Mouse (Mus musculus) megakaryocyte-erythroid progenitor cell, adult 5-6 weeks (primary cell): ENCODE measurements around the gene Rasa3. TPM values are rescaled to one million over a fixed set of nuclear protein-coding genes. Genes with fewer than 3 reads are reported as not detected.

ENCODE experiments used
- ATAC-seq: replicated peaks from 2 replicates; pipeline ENCODE4 v1.8.0; 2016; ENCODE audit warnings: mild to moderate bottlenecking, inconsistent platforms; ENCODE audit not compliant: severe bottlenecking, poor library complexity, low FRiP score, low TSS enrichment
- total RNA-seq, 2 experiments: library from RNA; stranded (forward) in 1 of 2; stranded (reverse) in 1 of 2; fragments of 200-1000, 215-1000 nt in 1 of 2; fragments of >200 nt in 1 of 2; fragmentation: Nextera tagmentation in 1 of 2; gene quantifications; 2 replicates each; pipeline ENCODE4 v1.2.3; 2014 to 2017

Gene Rasa3
- total RNA-seq (2014; fragmentation: Nextera tagmentation), result 34.4 and 36.2 TPM in 2 replicates
- total RNA-seq (2017), result 25.9 and 43.0 TPM in 2 replicates

DNA sequence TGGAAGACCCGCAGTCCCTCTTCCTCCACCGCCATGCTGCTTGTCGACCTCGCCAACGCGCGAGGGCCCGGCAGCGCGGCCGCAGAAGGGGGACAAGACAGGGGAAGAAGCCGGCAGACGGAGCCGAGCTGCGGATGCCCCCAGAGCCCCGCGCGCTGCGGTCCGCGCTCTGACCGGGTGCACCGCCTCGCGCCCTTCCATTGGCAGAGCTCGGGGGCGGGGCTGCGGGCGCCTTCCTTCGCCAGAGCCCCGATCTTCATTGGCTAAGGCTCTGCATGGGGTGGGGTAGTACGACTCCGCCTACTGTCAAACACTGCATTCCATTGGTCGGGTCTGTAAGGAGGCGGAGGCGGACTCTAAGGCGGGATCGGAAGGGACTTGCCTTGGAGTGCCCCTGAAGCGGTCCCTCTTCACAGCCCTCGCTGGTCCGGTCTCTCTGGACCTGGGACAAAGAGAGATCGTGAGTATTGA lies at the start of gene Rasa3:
Gene Rasa3 (minus strand): TSS at position 191 of the 471 bp plus-strand sequence.
- ATAC-seq, result peak; percentile 90

DNA sequence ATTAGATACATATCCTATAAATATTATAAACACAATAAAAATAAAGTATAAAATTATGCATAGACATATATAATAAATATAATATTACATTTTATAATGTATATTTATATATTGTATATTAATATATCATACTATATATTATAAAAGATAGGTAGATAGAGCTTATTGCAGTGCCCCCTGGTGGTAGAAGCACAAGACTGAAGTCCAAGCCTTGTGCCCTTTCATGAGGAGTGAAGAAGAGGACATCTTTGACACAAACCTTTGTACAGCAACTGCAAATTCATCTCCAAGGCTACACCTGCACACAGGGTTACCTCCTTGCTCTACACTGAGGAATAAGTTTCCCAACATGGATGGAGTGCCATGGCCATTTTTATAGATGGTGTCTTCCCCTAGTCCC lies 48.3 kb upstream of the Rasa3 start:
- no peak for ATAC-seq

DNA sequence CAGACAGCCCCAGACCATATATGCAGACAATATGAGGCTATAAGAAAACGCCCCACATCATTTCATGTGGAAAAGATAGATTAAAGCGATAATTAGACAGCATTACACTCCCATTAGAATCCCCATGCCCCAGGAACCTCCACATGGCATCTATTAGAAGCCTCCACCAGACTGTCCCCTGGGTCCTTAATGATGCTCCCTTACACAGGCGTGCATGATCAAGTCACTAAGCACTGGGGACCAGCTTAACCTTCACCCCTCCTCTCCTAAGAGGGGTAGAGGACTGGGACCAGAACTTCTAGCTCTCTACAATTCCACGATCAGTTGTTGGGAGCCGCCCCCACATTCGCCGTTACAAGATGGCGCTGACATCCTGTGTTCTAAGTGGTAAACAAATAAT lies 41.6 kb upstream of the Rasa3 start:
- ATAC-seq, result no peak

DNA sequence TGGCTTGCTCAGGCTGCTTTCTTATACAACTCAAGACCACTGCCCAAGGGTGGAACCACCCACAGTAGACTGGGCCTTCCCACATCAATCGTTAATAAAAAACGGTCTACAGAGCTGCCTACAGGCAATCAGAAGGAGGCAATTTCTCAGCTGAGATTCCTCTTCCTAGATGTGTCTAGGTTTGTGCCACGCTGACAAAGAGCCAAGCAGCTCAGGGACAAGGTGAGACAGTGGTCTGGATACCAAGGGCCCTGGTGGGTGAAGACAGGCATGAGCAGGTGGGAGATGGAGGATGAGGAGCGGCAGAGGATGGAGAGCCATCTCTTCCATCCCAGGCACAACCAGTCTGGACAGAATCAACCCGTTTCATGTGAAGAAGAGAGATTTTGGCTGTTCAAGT lies 31.1 kb upstream of the Rasa3 start:
- ATAC-seq, result no peak

DNA sequence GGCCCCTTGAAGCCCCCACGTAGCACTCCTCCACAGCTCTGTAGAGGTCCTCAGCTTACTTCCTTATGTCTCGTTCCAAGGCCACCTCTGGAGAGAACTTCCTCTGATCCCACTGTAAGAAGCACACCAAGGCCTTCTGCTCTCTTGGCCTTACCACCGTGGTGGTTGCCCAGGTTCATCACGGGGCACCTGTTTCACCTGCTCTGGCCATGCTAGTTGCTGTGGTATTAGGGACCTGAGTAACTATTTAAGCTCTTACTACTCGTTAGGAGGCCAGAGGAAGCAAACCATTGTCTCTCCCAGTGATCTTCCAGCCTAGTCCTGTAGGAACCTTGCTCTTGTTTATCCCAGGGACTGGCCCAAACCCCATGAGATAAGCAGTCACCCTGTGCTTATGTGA lies 29.5 kb upstream of the Rasa3 start:
- no peak for ATAC-seq

DNA sequence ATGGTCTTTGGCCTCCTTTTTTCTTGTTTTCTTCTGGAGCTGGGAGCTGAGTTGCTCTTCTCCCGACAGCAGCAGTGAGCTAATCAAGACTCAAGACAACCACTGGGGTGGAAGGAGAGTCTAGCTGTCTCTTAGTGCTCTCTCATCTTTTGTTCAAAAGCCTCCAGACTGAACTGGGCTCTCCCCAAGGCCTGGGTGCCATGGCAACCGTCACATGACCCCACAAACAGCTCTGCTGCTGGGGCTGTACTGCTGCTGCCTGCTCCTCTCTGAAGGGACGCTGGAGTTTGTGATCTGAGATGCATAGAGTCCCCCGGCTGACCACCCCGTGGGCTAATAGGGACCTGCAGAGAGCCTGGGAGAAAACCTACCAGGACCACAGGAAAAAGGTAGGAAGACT lies 28.3 kb upstream of the Rasa3 start, which contains the start of gene Cfap97d2:
Gene Cfap97d2 (plus strand): TSS at position 222 of the 400 bp plus-strand sequence.
- 0 out of 2 replicates have a peak, but pooled peaks have one; percentile 37 for ATAC-seq

DNA sequence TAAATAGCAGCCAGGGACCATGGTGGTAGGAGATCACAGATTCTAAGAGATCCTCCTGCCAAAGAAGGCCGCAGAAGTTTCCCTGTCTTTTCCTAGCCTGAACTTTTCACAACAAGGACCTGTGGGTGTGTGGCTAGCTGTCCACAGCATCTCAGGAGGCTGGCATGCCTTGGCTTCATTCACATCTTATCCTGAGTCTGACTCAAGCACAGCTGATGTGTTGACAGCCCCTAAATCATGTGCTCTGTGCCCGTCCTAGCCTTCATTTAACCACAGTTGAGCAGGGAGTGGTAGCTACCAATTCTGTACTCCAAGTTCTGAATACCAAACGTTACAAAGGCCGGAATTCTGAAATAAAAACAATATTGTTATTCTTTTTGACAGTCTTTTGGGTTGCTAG lies 26.9 kb upstream of the Rasa3 start:
- no peak for ATAC-seq

DNA sequence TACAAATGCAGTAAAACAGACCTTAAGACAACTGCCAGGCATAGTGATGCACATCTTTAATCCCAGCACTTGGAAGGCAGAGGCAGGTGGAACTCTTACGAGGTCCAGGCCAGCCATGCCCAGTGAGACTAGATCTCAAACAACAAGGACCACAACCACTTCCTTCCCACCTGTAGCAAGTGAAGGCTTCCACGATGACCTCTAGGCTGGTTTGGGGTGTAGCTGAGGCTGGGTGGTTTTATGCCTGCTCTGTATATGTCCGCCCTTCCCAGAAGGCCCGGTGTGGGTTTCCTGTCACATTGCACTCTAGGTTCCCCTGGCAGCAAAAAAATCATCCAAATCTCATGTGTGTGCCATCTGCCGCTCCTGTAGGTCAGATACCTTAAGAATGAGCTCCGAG lies 26.4 kb upstream of the Rasa3 start:
- no peak for ATAC-seq

DNA sequence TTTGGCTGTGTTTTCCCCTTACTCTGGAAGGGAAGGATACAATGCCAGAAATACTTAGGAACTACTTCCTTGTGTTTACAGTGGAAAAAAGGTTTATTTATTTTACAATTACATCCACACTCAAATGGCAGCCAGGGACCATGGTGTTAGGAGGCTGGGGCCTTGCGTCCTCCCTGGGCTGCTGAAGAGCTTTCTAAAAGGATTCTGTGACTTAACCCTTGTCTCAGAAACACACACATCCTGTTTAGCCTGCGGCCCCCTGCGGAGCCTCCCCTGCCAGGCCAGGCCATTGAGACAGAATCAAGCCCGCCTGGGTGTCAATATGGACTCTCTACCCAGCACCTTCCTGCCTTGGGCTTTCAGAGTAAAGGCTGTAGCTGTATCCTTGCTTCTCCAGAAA lies 25.4 kb upstream of the Rasa3 start:
- ATAC-seq, result no peak

DNA sequence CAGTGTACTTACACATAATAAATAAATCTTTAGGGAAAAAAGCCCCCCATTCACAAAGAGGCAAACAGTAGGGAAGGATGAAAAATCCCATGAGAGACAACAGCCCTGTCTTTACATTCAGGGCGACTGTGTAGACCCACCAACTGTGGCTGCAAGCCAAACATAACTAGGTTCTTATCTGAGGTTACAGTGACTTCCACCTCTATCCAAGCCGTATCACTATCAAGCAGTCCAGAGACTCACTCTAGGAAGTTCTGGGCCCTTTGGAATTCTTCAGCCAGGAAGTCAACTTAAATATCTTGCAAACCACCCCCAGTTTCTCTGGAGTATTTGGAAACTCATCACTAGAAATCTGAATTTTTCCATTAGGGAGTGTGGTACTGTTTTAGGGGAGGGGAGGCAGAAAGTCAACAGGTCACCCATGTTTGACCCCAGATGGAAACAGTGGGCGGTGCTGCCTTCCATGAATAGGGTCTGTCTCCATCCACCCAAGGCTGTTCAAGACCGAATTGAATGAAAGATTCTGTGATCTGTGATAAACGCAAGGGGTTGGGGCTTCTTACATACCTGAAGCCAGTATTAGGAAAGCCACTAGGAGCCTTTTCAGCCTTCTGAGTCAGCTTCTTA lies 22.0 kb upstream of the Rasa3 start:
- peak; percentile 67 for ATAC-seq

DNA sequence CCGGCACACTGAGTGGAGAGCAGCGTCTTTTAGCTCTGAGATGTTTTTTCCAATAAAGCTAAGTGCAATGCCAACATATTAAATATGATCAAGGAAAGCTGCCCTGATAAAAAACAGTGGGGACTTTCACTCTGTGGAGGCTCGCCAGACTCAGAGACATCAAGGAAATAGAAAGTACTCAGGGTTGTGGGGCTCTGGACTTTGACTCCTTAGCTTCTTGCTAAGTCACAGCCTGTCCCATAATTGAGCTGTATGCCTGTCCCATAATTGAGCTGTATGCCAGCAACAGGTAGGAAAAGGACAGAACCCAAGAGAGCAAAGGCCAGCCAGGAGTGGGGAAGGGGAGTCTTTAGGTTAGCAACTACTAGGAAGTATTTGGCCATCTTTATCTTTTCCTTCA lies 20.9 kb upstream of the Rasa3 start:
- no peak for ATAC-seq

DNA sequence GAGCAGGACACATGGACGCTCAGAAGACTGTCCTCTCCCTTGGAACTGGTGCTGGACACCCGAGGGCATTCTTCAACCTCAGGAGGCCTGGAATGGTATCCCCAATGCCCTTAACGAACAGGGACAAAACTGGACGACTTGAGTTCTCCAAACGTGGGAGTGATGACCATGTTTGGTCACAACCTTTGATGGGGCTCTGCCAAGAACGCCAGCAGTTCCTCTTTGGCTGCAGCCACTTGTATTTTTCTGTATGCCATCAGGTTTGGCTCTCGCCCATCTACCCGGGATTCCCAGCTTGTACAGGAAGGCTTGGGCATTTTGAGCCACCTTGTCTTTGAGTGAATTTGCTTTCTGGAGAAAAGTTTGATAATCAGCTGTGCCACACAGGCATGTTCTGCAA lies 20.3 kb upstream of the Rasa3 start:
- ATAC-seq, result no peak

DNA sequence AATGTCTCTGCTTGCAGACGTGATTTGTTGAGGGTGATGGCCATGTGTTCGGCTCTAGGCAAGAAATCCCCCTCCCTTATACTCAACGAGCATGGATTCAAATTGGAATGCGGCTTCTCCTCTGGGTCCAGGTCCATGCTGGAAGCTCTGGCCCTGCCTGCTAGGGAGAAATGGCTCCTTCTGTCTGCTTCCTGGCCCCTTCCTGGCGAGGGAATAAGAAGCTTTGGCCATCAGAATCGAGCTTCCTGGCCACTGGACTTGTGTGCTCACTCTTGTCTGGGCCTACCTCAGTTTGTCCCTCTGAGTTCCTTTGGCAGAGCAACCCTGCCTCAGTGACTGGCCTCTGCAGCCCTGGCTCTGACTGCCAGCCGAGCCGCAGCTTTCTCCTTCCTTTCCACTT lies 19.8 kb upstream of the Rasa3 start:
- no peak for ATAC-seq

DNA sequence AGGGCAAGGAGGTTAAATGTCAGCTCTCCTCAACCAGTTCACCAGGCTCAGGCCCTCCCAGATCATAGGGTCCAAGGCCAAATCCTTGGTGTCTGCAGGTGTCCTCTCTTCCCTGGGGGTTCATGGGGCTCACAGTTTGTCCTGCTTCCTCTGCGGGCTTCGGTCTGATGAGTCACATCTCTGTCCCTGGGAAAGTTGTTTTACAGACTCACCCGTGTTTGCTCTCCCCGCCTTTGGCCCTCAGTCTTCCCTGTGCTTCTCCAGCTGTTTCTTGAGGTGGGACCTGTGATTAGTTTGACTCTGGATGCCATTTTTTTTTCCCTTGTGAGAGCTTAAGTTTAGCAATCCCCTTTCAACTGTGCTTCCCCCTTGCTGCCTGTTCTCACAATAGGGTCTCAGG lies 18.8 kb upstream of the Rasa3 start:
- ATAC-seq, result no peak

DNA sequence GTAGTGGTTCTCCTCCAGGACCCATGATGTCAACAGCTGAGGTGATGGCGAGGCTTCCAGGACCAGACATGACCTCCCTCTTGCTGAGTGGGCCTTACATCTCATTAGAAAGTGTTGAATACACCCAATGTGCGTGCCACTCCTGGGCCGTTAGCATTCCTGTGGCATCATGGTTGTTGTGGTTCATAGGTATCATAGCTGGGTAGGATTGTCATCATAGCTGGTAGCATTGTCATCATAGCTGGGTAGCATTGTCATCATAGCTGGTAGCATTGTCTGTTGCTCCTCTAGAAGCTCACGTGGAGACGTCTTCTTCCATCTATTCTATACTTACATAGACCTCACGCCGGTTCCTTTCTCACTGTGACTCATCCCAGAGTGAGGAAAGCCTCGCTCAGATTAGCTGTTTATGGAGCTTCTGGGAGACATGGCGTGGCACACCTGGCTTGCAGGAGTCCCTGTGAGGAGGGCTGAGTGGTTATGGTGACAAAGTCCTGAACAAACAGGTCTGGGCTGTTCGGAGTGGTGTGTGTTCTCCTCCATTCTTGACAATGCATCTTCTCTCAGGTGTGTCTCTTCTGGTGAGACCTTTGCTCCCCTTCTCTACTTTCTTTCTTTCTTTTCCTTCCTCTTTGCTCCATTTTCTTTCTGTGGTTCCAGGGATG lies 17.9 kb upstream of the Rasa3 start:
- ATAC-seq, result no peak

DNA sequence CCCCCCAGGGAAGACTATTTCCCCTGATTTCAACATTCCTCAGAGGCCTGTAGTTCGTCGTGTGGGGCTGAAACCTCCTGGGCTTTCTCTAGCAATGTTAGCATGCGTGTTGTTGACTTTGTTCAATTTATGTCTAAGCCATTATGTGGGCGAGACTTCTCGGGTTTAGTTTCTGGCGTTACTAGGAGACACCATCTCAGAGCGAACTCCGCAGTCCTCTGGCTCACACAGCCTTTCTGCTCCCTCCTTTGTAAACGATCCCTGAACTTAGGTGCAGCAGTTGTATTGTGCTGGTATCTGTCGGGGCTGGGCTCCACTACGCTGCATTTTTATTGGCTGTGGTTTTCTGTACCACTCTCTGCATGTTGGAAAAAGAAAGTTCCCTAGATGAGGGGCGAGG lies 17.3 kb upstream of the Rasa3 start:
- no peak for ATAC-seq

DNA sequence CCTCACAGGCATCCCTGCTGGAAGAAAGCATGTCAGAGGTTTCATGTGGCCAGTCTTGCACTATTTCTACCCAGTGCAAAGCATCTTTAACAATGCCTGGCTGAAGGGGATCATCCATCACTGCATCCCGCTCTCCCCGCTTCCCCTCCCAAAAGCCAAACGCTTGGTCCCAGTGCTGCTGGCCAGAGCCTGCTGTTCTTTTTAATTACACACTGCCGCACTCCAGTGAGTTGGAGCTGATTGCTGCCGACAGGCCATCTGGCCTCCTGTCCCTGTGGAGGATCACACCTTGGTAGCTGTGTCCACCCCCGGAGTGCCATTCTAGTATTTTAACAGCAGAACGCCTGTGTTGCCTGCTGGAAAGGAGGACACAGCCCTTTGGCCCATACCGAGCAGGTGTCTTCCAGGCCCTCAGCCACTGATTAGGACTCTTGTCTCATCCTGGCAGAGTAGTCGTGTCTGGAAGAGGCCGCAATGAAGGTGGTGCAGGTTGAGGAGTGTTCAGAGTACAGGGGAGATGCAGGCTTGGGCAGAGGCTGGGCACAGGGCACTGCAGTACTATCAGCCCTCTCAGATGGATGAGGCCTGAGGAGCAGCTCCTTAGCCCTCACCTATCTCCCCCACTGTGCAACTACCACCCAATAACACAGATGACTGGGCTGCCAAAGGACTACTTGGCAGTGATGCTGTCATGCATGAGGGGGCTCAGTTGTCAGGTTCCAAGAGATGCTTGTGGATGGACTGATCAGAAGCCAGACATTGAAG lies 15.1 kb upstream of the Rasa3 start:
- no peak for ATAC-seq

DNA sequence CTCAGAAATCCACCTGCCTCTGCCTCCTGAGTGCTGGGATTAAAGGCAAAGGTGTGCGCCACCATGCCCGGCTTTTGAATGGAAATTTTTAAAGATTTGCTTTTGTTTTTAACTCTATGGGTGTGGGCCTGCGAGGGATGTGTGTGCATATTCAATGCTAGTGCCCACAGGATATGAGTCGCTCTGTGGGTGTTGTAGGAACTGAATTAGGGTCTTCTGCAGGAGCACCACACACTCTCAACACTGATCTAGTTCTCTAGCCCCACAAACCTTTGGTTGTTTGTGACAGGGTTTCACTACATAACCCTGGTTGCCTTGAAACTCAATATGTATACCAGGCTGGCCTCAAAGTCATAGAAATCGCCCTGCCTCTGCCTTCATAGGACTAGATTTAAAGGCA lies 11.9 kb upstream of the Rasa3 start:
- no peak for ATAC-seq

DNA sequence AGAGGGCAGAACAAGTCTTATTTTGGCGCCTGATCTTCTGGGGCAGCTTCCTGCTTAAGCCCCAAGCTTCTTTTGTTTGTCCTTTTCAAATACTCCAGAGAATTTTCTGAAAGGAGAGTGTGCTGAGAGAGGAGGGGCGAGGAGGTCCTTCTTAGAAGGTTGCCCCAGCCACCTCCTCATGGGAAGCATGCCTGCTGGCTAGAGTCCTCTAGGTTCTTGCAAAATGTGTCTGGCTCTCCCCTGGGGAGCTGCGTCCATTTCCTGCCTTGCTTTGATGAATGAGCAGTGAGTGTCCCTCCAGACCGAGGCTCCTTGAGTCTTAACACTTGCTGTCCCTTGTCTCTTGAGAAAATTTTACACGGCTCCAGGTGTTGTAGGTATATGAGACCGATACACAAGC lies 11.1 kb upstream of the Rasa3 start:
- no peak for ATAC-seq

DNA sequence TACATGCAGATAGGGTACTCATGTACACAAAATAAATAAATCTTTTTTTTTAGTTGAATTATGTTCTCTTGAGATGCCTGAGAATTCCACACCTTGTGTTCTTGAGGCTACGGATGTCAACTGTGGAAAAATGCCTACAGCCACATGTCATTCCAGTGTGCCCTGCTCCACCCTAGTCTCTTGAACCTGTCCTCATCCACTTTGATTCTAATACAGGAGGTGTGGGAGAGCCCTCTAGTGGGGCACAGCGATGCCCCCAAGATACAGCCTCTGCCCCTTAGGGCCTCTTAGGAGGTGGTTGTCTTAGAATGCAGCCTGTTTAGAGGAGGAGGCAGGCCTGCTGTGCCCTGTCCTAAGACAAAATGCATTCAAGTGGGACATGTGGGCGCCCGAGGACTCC lies 10.5 kb upstream of the Rasa3 start:
- no peak for ATAC-seq
